9 mouse cellular contexts compared by ENCODE assay signal in genomic region chr1:143644221-143644620, GRCm38 (mm10). TPM values are rescaled to one million over a fixed set of nuclear protein-coding genes. Genes with fewer than 3 reads are reported as not detected.
DNase-seq lines count a peak whose midpoint lies in the region; ATAC-seq and TF ChIP-seq lines count a peak whose summit lies in the region.
"Had no signal": no experiment of that assay in that cellular context is flagged by ENCODE, and none has a peak within 500 bp of the region (broad histone marks: within the 10 kb centered on the region; RNA-seq: fewer than 3 reads in every experiment).

No protein-coding gene starts in this region.

- H3K4me1 ChIP-seq in brown adipose tissue, adult 24 weeks (ENCODE audit: control insufficient read depth, insufficient read depth, insufficient read length, low read length): peaks cover 2% of the 10 kb centered on the region; the same call in 1 of the 2 replicates
- peaks cover 18% of the 10 kb centered on the region for H3K4me1 ChIP-seq in hindbrain, embryonic 15.5 days (replicated peaks)

- ATAC-seq in hindbrain, embryonic 15.5 days (ENCODE audit: low FRiP score, low read depth): peak; percentile 32; the same call in 1 of the 2 replicates
- peak; percentile 60; the same call in 1 of the 2 replicates for ATAC-seq in neutrophil, adult 5-6 weeks (ENCODE audit: extremely low read depth, insufficient number of reproducible peaks, low FRiP score, poor library complexity, severe bottlenecking)

- peak; percentile 76 for TF ChIP-seq CTCF in gastrocnemius, adult 2 months (IDR thresholded peaks at IDR 0.05)

- DNase-seq in gastrocnemius, adult 2 months: no peak
- no peak for DNase-seq in gastrocnemius, postnatal 10 days
- peak; percentile 46 for DNase-seq in CD4-positive helper T cell, adult 2 months (ENCODE audit: low read depth, low spot score)
- no peak for DNase-seq in right cerebral cortex, postnatal 36 days (ENCODE audit: low spot score in 2 of 2)
- DNase-seq in ovary, postnatal 36 days (ENCODE audit: low spot score): no peak

- WGBS in hindbrain, embryonic 15.5 days: 96% methylated on average over 2 of the region's 2 CpGs

- H3K9me3 ChIP-seq in hindbrain, embryonic 15.5 days: no peaks in the 10 kb centered on the region
- H3K9me3 ChIP-seq: limb, embryonic 15.5 days had no signal

- no peaks in the 10 kb centered on the region for H3K27me3 ChIP-seq in hindbrain, embryonic 15.5 days
- H3K27me3 ChIP-seq: limb, embryonic 15.5 days had no signal

- no peak overlapping the region for H3K9ac ChIP-seq in hindbrain, embryonic 15.5 days
- H3K9ac ChIP-seq: limb, embryonic 15.5 days had no signal

- peaks cover 4% of the 10 kb centered on the region; the same call in 1 of the 2 replicates for H3K36me3 ChIP-seq in hindbrain, embryonic 15.5 days
- H3K36me3 ChIP-seq: limb, embryonic 15.5 days had no signal

- H3K4me3 ChIP-seq in gastrocnemius, adult 2 months: peak overlapping the region; percentile 66; the same call in 1 of the 2 replicates
- H3K4me3 ChIP-seq in brown adipose tissue, adult 24 weeks (ENCODE audit: insufficient read depth, low read depth, low read length): no peak overlapping the region
- peak overlapping the region; percentile 34 for H3K4me3 ChIP-seq in hindbrain, embryonic 15.5 days
- H3K4me3 ChIP-seq: limb, embryonic 15.5 days had no signal

- no peak overlapping the region for H3K27ac ChIP-seq in gastrocnemius, adult 2 months
- 0 out of 2 replicates have a peak overlapping the region, but pooled peaks have one; percentile 58 for H3K27ac ChIP-seq in brown adipose tissue, adult 24 weeks (replicated peaks; ENCODE audit: low read depth, low read length)
- no peak overlapping the region for H3K27ac ChIP-seq in hindbrain, embryonic 15.5 days (replicated peaks)
- H3K27ac ChIP-seq: limb, embryonic 15.5 days had no signal

- intact Hi-C loops in gastrocnemius, adult 2 months (cut with DNase I): loop anchor here (10.0 kb wide), 2 partner anchors 119 to 339 kb away; no protein-coding TSS in a partner anchor

- H3K4me2 ChIP-seq in hindbrain, embryonic 15.5 days: peak overlapping the region; percentile 40
- H3K4me2 ChIP-seq: limb, embryonic 15.5 days had no signal

RNA-seq across cellular contexts. Expression of gene B3galt2, which starts 3.8 kb away (rescaled TPM):
- total RNA-seq in gastrocnemius, adult 2 months (2021): under 1 TPM; 0.31 to 0.98 TPM
- total RNA-seq in gastrocnemius, postnatal 10 days (2021): 10 to 100 TPM in 1 of 2 experiments, 1 to 10 TPM in 1; 8.6 to 11.1 TPM
- 7.6 and 18.1 TPM in 2 replicates for polyA plus RNA-seq in brown adipose tissue, adult 24 weeks (2012; ENCODE audit: insufficient read depth, insufficient read length, missing spikeins)
- polyA plus RNA-seq in hindbrain, embryonic 15.5 days (2015; fragmentation: Nextera tagmentation; extraction: Ambion mirVana): 6.5 and 6.9 TPM in 2 replicates
- 0.12 and 0.25 TPM in 2 replicates for total RNA-seq in neutrophil, adult 5-6 weeks (2017)

RNA-seq across cellular contexts. Expression of gene Cdc73, which starts 58.5 kb away (rescaled TPM):
- total RNA-seq in gastrocnemius, adult 2 months (2021): 10 to 100 TPM; 48.8 to 52.7 TPM
- 10 to 100 TPM; 54.0 to 58.6 TPM for total RNA-seq in gastrocnemius, postnatal 10 days (2021)
- polyA plus RNA-seq in brown adipose tissue, adult 24 weeks (2012; ENCODE audit: insufficient read depth, insufficient read length, missing spikeins): 26.7 and 27.2 TPM in 2 replicates
- polyA plus RNA-seq in hindbrain, embryonic 15.5 days (2015; fragmentation: Nextera tagmentation; extraction: Ambion mirVana): 18.5 and 19.1 TPM in 2 replicates
- 23.0 and 24.1 TPM in 2 replicates for total RNA-seq in neutrophil, adult 5-6 weeks (2017)
